Mouse (Mus musculus): Measurements from ENCODE around the gene Rimbp3. TPM values are rescaled to one million over a fixed set of nuclear protein-coding genes. Genes with fewer than 3 reads are reported as not detected.
A peak's percentile ranks its signal among the peaks of the same experiment; 100 is the strongest.
"Not testable (repeated sequence)": the region's sequence is repeated elsewhere in the genome, so short reads cannot be mapped to it uniquely, and the experiment has no call there.

Gene Rimbp3
- 0.07 and 0.08 TPM in 2 replicates for total RNA-seq (2021)
- long read RNA-seq, experiment 1, result 0 reads
- long read RNA-seq, experiment 2, full-length matches to known transcripts, result 1 of 1 reads
- long read RNA-seq, experiment 2, partial matches to known transcripts, result 0 of 1 reads
- long read RNA-seq, experiment 2, other reads (novel, unspliced or antisense), result 0 of 1 reads

DNA sequence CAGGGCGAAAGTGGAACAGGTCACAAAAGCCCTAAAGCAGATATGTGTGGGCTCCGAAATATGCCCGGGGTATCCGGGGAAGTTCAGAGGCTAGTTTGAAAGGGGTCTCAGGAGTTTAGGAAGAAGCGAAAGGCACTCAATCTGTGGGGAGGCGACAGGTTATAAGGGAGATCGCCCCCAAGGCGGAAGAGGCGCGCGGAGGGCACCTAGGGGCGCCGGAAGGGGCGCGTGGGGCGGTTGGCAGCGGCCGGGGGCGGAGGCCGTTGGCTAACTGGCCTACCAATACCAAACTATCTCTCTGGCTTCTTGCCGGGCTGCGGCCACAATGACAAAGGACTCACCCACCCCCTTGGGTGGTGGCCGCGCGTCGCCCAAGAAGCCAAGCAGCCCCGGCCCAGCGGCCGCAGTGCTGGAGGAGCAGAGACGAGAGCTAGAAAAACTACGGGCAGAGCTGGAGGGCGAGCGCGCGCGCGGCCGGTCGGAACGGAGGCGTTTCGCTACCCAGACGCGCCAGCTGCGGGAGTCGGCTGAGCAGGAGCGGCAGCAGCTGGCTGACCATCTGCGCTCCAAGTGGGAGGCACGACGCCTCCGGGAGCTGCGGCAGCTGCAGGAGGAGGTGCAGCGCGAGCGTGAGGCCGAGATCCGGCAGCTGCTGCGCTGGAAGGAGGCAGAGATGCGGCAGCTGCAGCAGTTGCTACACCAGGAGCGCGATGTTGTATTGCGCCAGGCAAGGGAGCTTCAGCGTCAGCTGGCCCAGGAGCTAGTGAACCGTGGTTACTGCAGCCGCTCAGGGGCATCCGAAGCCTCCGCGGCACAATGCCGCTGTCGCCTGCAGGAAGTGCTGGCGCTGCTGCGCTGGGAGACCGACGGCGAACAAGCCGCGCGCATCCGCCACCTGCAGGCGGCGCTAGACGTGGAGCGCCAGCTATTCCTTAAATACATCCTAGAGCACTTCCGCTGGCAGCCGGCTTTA, at the start of gene Rimbp3:
Gene Rimbp3 (plus strand): TSS at position 215 of the 973 bp plus-strand sequence.
- peak; percentile 90 for DNase-seq

- not testable (repeated sequence) for DNase-seq
Observed at GRCm38 (mm10) chr16:17165478-17165877, 42.9 kb upstream of the Rimbp3 start.

- no peak for DNase-seq
Observed at GRCm38 (mm10) chr16:17167179-17167578, 41.2 kb upstream of the Rimbp3 start.

GRCm38 (mm10) chr16:17168049-17168448, 40.4 kb upstream of the Rimbp3 start:
- DNase-seq, result no peak

- peak; percentile 35 for DNase-seq
Observed at GRCm38 (mm10) chr16:17175765-17176164, 32.6 kb upstream of the Rimbp3 start.

DNA sequence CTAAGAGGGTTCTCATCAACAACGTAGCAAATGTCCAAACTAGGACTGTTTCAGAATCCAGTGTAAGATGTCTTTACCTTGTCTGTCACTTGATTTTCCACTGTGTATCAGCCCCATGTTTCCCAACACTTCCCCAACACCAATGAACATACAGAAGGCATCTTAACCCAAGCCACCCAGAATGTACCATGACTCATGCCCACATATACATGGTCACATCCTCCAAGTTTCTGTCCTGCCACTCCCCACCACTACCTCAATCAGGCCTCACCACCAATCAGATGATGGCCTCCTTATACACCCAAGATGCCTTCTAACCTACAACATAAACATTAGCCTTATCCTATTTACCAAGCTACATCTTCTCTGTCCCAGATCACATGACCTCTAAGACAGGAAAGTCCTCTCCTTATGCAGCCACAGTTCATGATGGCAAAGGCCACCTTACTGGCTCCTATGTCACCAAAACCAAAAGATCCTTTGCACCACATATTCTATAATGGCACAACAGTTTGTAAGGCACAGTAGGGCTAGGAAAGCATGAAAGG, 30.7 kb upstream of the Rimbp3 start:
- DNase-seq, result no peak

DNA sequence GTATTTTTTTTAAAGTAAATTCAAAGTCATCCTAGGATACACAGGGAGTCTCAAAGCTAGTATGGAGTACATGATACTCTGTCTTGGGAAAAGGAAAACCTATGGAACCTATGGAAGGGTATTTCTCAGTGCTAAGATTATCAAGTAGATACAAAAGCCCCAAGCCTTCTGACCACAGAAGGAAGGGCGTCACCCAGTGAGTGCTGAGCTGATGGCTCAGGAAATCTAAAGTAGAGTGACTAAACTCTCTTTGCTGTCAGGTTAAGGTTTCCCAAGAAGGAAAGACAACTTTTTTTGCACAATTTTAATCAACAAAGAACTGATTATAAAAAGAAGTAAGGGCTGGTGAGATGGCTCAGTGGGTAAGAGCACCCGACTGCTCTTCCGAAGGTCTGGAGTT, 28.7 kb upstream of the Rimbp3 start:
- no peak for DNase-seq

- peak; percentile 58 for DNase-seq
Observed at GRCm38 (mm10) chr16:17181382-17181781, 27.0 kb upstream of the Rimbp3 start.

GRCm38 (mm10) chr16:17182136-17182535, 26.3 kb upstream of the Rimbp3 start:
- no peak for DNase-seq

DNA sequence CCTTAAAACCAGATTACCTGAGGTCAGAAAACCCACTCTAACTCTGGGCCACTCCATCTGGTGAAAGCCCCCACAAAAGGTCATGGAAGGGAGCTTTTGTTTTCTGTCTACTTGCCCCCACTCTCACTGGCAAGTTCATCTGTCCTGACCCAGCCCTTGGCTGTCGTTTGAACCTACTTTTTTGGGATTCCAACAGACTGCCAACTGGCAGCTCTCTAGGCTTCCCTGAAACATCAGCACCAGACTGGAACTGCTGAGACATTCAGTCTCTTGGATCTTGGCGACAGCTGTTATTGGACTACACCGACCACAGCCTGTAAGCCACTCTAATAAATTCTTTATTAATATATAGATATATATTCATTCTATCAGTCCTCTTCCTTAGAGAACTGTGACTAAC, 25.4 kb upstream of the Rimbp3 start:
- no peak for DNase-seq

GRCm38 (mm10) chr16:17185475-17185874, 22.9 kb upstream of the Rimbp3 start:
- no peak for DNase-seq

- DNase-seq, result no peak
Observed at GRCm38 (mm10) chr16:17193823-17194222, 14.6 kb upstream of the Rimbp3 start.

DNA sequence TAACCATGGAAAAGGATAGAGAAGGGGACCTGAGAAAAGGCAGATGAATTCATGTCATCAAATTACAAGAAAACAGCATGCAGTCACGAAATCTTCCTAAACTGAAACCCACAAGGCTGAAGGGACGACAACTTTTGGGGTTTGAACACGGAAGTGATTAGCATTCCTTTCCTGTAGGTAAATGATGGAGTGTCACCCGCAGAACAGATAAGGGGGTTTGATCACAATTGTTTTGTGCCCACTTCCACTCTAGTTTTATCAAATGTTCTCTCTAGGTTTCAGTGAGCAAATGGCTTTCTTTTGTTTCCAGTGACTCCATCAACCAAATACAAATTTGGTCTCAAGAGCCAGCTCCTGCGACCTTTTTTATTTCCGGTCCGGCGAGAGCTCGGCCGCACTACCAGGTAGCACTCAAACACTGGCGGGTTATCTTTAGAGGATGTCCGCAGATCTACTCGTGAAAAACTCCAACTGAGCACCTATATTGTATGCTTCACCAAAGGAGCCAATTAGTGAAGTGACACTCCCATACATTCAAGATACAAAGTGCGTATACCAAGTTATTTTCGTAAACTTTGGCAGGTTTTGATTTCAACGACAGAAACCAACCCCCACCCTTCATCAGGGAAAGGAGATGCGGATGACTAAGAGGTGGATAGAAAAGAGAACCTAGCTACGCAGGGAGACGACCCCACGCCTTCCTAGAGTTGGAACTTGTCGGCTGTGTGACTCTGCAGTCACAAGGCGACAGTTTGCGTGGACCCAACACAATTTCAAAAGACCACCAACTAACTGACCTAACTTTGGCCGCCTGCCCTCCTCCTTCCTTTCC, 8.1 kb upstream of the Rimbp3 start:
- no peak for DNase-seq

- peak; percentile 90 for DNase-seq
Observed at GRCm38 (mm10) chr16:17200953-17201707, 7.3 kb upstream of the Rimbp3 start.

GRCm38 (mm10) chr16:17201977-17202376, 6.4 kb upstream of the Rimbp3 start:
- no peak for DNase-seq

DNA sequence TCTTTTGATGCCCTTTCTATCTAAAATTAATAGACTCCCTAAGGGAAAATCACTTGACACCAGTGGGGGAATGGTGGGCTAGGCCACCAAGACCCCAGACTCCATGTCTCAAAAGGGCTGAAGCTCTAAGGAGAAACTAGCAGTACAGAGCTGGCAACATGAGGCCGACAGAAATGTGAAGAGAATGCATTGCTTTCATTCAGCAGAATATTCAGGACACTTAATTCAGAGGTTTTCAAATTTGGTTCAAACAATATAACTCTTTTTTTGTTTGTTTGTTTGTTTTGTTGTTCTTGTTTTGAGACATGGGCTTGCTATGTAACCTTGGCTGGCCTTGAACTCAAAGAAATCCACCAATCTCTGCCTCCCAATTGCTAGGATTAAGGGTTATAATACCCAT, 5.9 kb upstream of the Rimbp3 start, which contains the start of gene Ube2l3:
Gene Ube2l3 (minus strand): TSS at position 101 of the 400 bp plus-strand sequence.
- no peak for DNase-seq

DNA sequence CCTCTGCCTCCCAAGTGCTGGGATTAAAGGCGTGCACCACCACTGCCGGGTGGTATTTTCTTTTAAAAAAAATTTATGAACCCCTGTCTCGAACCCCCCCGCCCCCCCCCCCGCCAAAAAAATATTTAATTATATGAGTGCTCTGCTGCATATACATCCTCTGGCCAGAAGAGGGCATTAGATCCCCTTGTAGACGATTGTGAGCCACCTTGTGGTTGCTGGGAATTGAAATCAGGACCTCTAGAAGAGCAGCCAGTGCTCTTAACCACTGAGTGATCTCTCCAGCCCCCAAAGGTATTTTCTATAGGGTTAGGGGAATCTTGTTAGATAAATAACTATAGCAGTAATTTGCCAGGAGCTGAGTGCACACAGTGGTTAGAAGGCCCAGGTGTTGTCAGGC, 3.4 kb upstream of the Rimbp3 start:
- DNase-seq, result peak; percentile 45

- peak; percentile 29 for DNase-seq
Observed at GRCm38 (mm10) chr16:17209404-17209960, 1.1 kb downstream of the Rimbp3 start.

DNA sequence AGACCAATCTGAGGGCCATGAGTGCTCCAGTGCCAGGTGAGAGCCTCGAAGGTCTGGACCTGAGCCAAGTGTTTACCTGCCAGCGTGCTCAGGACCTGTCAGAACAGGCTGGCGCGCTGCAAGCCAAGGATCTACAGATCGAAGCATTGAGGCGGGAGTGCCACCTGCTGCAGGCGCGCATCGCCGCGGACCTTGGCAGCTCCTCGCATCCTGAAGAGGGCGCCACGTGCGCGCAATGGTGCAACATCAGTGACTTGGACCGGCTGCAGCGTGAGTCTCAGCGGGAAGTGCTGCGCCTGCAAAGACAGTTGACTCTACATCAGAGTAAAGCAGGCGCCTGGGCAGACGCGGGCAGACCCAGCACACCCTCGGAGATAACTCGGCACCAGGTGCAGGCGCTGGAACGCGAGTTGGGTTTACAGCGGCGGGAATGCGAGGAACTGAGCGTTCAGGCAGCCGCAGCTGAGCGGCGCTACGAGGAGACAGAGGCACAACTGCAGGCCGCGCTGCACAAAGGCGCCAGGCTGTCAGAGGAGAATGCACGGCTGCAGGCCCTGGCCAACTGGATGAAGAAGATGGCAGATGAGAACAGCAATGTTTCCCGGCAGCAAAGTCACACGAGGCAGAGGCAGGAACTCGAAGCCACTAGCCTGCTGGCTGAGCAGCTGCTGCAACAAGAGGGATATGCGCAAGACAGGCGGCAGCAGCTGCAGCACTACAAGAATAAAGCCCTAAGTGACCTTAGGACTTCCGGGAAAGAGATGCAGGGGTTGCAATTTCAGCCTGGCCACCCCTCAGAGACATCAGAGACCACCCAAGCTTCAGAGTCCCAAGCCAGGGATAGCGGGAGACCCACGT, 1.8 kb downstream of the Rimbp3 start:
- DNase-seq, result peak; percentile 94
